Mouse (Mus musculus): Measurements from ENCODE around the gene Nelfb.

DNA sequence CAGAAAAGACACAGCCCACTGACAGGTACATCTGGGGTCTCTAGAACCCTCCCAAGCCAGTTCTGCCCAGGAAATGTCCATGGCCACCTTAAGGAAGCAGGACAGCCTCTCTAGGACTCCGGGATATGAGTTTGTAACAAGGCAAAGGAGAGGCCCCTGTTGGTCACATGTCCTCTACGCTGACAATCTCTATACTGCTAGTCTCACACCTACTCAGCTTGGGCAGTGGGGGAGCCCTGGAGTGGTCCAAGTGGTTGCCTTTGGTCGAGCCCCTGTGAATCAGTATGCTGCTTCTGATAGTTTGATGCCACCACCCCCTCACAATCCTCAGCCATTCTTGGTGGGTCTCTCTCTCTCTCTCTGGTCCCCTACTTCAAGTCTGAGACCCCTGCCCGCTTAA, 43.8 kb downstream of the Nelfb start:
- no peak for TF ChIP-seq CTCF (IDR thresholded peaks at IDR 0.05; ENCODE audit: low read depth, low read length)
- no peak for TF ChIP-seq POLR2A (IDR thresholded peaks at IDR 0.05; ENCODE audit: extremely low read depth, insufficient read depth, low read length)

Data from liver, adult 2 months (tissue).